Mouse (Mus musculus): ENCODE results near the gene Exoc3l. TPM values are rescaled to one million over a fixed set of nuclear protein-coding genes. Genes with fewer than 3 reads are reported as not detected.
A peak's percentile ranks its signal among the peaks of the same experiment; 100 is the strongest.

Gene Exoc3l
- polyA plus RNA-seq, 1 experiment = not detected

GRCm38 (mm10) chr8:105270101-105270915, 25.6 kb downstream of the Exoc3l start:
- Histone ChIP-seq H3K4me1 (ENCODE audit: control insufficient read depth, insufficient read depth, low read length) (no peaks in the 10 kb centered on the region), H3K27ac (ENCODE audit: insufficient read depth, low read length) (no peak overlapping the region), H3K4me3 (ENCODE audit: insufficient read depth, low read length) (0 out of 2 replicates have a peak overlapping the region, but pooled peaks have one; percentile 17)
- TF ChIP-seq CTCF (IDR thresholded peaks at IDR 0.05; ENCODE audit: borderline replicate concordance, insufficient read depth, low read length) (no peak), POLR2A (IDR thresholded peaks at IDR 0.05; ENCODE audit: low read depth, low read length) (no peak)

GRCm38 (mm10) chr8:105269461-105269947, 26.4 kb downstream of the Exoc3l start, which contains the start of gene Hsf4:
Gene Hsf4 (plus strand): TSS chr8:105269801.
- H3K4me3 ChIP-seq (ENCODE audit: insufficient read depth, low read length) = peak within 1 kb of the TSS; percentile 23
- H3K4me1 ChIP-seq (ENCODE audit: control insufficient read depth, insufficient read depth, low read length) = no peaks in the 10 kb centered on the region
- H3K27ac ChIP-seq (ENCODE audit: insufficient read depth, low read length) = peak within 1 kb of the TSS; percentile 12; the same call in 1 of the 2 replicates
- TF ChIP-seq CTCF (IDR thresholded peaks at IDR 0.05; ENCODE audit: borderline replicate concordance, insufficient read depth, low read length) (no peak), POLR2A (IDR thresholded peaks at IDR 0.05; ENCODE audit: low read depth, low read length) (peak; percentile 43)

- no peaks in the 10 kb centered on the region for H3K4me1 ChIP-seq (ENCODE audit: control insufficient read depth, insufficient read depth, low read length)
- TF ChIP-seq POLR2A (IDR thresholded peaks at IDR 0.05; ENCODE audit: low read depth, low read length) (no peak), CTCF (IDR thresholded peaks at IDR 0.05; ENCODE audit: borderline replicate concordance, insufficient read depth, low read length) (no peak)
- H3K27ac ChIP-seq (ENCODE audit: insufficient read depth, low read length) = peak overlapping the region; percentile 12; the same call in 1 of the 2 replicates
- H3K4me3 ChIP-seq (ENCODE audit: insufficient read depth, low read length) = peak overlapping the region; percentile 23
These were observed 26.8 kb downstream of the Exoc3l start for GRCm38 (mm10) chr8:105269075-105269458.

- H3K4me3 ChIP-seq (ENCODE audit: insufficient read depth, low read length) = 0 out of 2 replicates have a peak overlapping the region, but pooled peaks have one; percentile 0
- no peak overlapping the region for H3K27ac ChIP-seq (ENCODE audit: insufficient read depth, low read length)
These were observed 27.4 kb downstream of the Exoc3l start for GRCm38 (mm10) chr8:105268342-105269074.

GRCm38 (mm10) chr8:105266775-105267174, 29.1 kb downstream of the Exoc3l start:
- no peaks in the 10 kb centered on the region for H3K4me1 ChIP-seq (ENCODE audit: control insufficient read depth, insufficient read depth, low read length)
- H3K4me3 ChIP-seq (ENCODE audit: insufficient read depth, low read length) = no peak overlapping the region

More at GRCm38 (mm10) chr8:105268342-105269074, 27.4 kb downstream of the Exoc3l start:
- H3K4me1 ChIP-seq (ENCODE audit: control insufficient read depth, insufficient read depth, low read length) = no peaks in the 10 kb centered on the region
- no peak for TF ChIP-seq CTCF (IDR thresholded peaks at IDR 0.05; ENCODE audit: borderline replicate concordance, insufficient read depth, low read length)
- TF ChIP-seq POLR2A (IDR thresholded peaks at IDR 0.05; ENCODE audit: low read depth, low read length) = peak; percentile 35; the same call in 1 of the 2 replicates

GRCm38 (mm10) chr8:105265128-105265527, 30.8 kb downstream of the Exoc3l start:
- peak overlapping the region; percentile 34; the same call in 1 of the 2 replicates for H3K27ac ChIP-seq (ENCODE audit: insufficient read depth, low read length)
- H3K4me1 ChIP-seq (ENCODE audit: control insufficient read depth, insufficient read depth, low read length) = no peaks in the 10 kb centered on the region
- peak; percentile 40; the same call in 1 of the 2 replicates for TF ChIP-seq POLR2A (IDR thresholded peaks at IDR 0.05; ENCODE audit: low read depth, low read length)
- TF ChIP-seq CTCF (IDR thresholded peaks at IDR 0.05; ENCODE audit: borderline replicate concordance, insufficient read depth, low read length) = no peak
- peak overlapping the region; percentile 69 for H3K4me3 ChIP-seq (ENCODE audit: insufficient read depth, low read length)

More at GRCm38 (mm10) chr8:105266775-105267174, 29.1 kb downstream of the Exoc3l start:
- TF ChIP-seq POLR2A (IDR thresholded peaks at IDR 0.05; ENCODE audit: low read depth, low read length) (no peak), CTCF (IDR thresholded peaks at IDR 0.05; ENCODE audit: borderline replicate concordance, insufficient read depth, low read length) (no peak)
- no peak overlapping the region for H3K27ac ChIP-seq (ENCODE audit: insufficient read depth, low read length)

GRCm38 (mm10) chr8:105264024-105264982, 31.6 kb downstream of the Exoc3l start, which contains the start of the genes Tradd and Fbxl8:
Gene Tradd (minus strand): TSS chr8:105264609.
Gene Fbxl8 (plus strand): TSS chr8:105264648.
- H3K4me1 ChIP-seq (ENCODE audit: control insufficient read depth, insufficient read depth, low read length) = no peaks in the 10 kb centered on the region
- peak; percentile 83 for TF ChIP-seq POLR2A (IDR thresholded peaks at IDR 0.05; ENCODE audit: low read depth, low read length)
- no peak for TF ChIP-seq CTCF (IDR thresholded peaks at IDR 0.05; ENCODE audit: borderline replicate concordance, insufficient read depth, low read length)
- peak within 1 kb of the TSS; percentile 69 for H3K4me3 ChIP-seq (ENCODE audit: insufficient read depth, low read length)
- H3K27ac ChIP-seq (ENCODE audit: insufficient read depth, low read length) = peak within 1 kb of the TSS; percentile 34; the same call in 1 of the 2 replicates

GRCm38 (mm10) chr8:105263244-105263912, 32.5 kb downstream of the Exoc3l start:
- Histone ChIP-seq H3K4me1 (ENCODE audit: control insufficient read depth, insufficient read depth, low read length) (no peaks in the 10 kb centered on the region), H3K27ac (ENCODE audit: insufficient read depth, low read length) (no peak overlapping the region), H3K4me3 (ENCODE audit: insufficient read depth, low read length) (peak overlapping the region; percentile 69; the same call in 1 of the 2 replicates)
- TF ChIP-seq POLR2A (IDR thresholded peaks at IDR 0.05; ENCODE audit: low read depth, low read length) = no peak
- peak; percentile 6; the same call in 1 of the 2 replicates for TF ChIP-seq CTCF (IDR thresholded peaks at IDR 0.05; ENCODE audit: borderline replicate concordance, insufficient read depth, low read length)
